Mouse (Mus musculus) common myeloid progenitor, adult 5-6 weeks (primary cell): ENCODE data around the gene Cd70. TPM values are rescaled to one million over a fixed set of nuclear protein-coding genes. Genes with fewer than 3 reads are reported as not detected.

ENCODE experiments used
- ATAC-seq: replicated peaks from 2 replicates; pipeline ENCODE4 v1.8.0; 2016; ENCODE audit warnings: low read depth, mild to moderate bottlenecking, moderate TSS enrichment, inconsistent platforms; ENCODE audit not compliant: poor library complexity, severe bottlenecking
- total RNA-seq: library from RNA; stranded (forward); fragments of 200-1000, 187-1606 nt; gene quantifications from 2 replicates; pipeline ENCODE4 v1.2.3, GENCODE M21; 2017

Gene Cd70
- total RNA-seq, result not detected in 2 replicates

DNA sequence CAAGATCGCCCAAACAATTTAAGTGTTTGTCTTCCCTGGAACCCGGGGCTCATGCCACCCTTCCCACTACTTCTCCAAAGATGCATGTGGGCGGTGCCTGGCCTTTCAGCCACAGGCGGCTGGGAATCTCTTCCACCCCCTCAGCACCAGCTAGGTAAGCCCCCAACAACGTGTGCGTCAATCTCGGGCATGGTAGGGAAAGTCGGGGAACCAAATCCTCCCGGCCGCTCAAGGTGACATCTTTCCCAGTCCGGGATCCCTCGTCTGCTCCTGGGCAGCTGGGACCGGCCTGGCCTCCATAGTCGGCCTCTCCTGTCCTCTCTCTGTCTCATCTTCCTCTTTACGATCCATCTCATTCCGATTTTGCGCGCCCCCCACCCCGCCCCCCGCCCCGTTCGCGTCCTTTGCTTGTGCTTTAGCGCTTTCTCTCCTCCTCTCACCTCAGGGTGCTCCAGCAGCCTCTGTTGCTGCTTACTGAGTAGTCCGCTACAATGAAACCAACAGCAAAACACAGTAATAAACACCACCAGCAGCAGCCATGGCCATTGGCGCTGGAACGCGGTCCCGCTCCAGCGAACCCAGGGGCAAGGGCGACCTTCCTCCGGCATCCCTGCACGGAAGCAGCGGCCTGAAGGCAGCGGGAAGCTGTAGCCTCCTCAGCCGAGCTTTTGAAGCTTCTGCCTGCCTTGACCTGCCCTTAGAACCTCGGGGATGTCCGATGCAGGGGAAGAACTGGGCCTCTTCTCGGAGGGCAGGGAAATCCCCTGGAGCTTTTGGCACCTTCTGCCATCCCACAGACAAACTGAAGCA, at the start of gene Cd70:
Gene Cd70, minus strand, starts transcription at position 784 of the 810 bp plus-strand sequence.
- peak; percentile 34 for ATAC-seq

DNA sequence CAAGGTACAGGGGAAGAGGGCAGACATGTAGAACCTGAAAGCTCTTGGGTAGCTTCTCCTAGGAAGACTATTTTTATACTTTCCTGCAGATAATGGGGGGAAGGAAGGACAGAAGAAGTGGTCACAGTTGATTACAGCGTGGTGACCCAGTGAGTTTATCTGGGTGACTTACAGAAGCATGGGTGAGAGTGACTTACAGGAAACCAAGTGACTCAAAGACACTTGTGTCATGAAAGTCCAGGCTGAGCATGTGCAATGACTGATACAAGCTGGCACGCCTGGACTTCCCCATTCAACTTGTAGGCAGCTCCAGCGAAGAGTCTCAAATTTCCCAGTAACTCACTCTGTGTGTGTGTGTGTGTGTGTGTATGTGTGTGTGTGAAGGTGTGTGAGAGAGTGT, 48.7 kb upstream of the Cd70 start:
- ATAC-seq, result peak; percentile 35; the same call in 1 of the 2 replicates

DNA sequence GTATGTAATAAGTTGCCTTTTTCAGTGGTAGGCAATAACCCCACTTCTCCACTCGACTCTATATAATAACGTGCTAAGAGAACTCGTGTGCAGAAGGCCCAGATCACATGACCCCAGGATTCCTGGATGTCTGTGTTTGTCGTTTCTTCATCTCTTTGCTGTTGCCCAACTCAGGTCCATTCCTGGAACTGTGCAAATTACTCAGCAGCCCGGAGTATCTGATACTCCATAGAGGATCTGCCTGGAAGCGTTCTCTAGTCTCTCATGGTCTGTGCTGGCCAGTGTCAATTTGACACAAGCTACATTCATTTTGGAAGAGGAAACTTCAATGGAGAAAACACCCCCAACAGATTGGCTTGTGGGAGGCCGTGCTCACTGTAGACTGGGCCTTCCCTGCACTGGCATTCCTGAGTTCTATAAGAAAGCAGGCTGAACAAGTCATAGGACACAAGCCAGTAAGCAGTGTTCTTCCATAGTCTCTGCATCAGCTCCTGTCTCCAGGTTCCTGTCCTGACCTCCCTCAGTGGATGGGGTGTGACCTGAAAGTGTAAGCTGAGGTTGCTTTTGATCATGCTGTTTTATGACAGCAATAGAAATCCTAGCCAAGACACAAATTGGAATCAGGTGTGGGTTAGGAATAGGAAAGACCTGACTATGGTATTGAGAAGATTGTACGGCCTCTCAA, 45.9 kb upstream of the Cd70 start:
- ATAC-seq, result no peak

- 0 out of 2 replicates have a peak, but pooled peaks have one; percentile 14 for ATAC-seq
Observed at GRCm38 (mm10) chr17:57194771-57195170, 45.2 kb upstream of the Cd70 start.

- peak; percentile 87 for ATAC-seq
Observed at GRCm38 (mm10) chr17:57194041-57194507, 44.5 kb upstream of the Cd70 start, which contains the start of gene Tnfsf14. TSS of gene Tnfsf14 (minus strand) at chr17:57194177.

DNA sequence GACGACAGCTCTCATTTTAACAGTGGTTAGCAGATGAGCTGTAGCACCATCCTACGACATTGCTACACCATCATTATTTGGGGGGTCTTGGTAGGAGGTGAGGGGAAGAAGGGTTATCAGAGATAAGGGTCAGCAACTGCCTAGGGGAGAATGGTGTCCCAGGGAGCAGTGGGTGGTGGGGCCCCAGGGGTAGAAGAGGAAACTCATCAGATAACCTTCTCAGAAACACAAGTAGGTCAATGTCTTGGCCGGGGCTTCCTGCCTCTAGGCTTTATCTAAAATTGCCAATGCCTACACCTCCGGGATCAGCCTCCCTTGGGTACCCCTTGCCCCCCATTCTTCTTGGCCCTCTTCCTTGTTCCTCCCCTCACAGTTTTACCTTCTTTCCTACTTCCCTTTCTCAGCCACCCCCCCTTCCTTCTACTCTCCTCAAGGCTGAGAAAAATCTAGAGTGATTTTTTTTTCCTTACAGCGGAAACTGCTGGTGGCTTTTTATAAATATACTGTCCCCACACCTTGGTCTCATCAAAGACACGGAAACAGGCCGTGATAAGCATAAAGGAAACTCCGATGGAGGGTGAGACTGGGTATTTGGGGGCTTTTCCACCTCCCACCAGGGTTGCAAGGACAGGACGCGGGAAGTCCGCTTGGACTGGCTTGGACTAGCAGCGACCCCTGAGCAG, 39.1 kb upstream of the Cd70 start:
- ATAC-seq, result peak; percentile 47

DNA sequence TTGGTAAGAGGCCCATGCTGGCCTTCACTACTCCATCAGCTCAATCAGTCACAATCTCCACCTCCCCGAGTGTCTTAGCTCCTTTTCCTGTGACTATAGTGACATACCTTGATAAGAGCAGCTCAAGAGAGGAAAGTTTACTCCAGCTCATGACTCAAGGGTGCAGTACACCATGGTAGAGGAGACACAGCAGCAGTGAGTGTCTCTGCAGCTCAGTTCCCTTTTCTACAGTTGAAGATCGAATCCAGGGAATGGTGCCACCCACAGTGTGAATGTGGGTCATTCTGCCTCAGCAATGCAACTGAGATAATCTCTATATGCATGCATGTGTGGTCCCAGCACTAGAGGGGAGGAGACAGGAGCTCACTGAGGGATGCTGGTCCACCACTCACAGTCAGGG, 36.1 kb upstream of the Cd70 start:
- no peak for ATAC-seq

DNA sequence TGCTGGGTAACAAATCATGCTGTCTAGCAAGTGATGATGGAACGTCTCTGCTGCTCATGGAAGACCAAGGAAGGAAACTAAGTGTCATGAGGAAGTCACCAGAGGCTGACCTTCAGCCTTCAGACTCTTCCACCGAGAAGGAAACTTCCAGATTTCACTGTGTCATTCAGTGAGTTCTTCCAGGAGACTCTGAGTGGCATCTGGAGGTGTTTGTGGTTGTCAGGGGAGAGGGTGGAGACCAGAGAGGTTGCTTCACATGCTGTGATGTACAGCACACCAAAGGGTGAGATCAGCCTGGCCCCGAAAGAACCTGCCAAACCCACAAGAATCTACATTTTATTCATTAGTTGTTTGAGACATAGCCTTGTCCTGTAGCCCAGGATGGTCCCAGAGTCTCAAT, 33.3 kb upstream of the Cd70 start:
- peak; percentile 26; the same call in 1 of the 2 replicates for ATAC-seq

- peak; percentile 83 for ATAC-seq
Observed at GRCm38 (mm10) chr17:57180363-57180762, 30.8 kb upstream of the Cd70 start.

DNA sequence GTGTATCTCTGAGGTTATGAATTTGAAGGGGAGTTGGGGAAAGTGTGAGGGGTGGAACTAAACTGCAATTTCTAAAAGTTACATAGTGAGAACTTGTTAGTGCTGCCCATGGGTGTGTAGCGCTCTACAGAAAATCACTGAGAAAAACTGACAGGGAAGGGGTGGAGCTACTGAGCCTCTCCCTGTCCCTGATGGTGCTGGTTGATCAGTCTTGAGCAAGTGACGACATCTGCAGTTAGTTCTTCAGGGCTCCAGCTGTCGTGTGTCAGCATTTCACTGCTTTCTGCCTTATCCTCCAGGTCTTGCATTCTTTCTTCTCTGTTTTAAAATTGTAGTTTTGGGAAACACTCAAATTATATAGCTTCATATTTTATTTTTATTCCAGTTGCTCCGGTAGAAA, 23.8 kb upstream of the Cd70 start:
- peak; percentile 32; the same call in 1 of the 2 replicates for ATAC-seq

GRCm38 (mm10) chr17:57172378-57172777, 22.8 kb upstream of the Cd70 start:
- no peak for ATAC-seq

DNA sequence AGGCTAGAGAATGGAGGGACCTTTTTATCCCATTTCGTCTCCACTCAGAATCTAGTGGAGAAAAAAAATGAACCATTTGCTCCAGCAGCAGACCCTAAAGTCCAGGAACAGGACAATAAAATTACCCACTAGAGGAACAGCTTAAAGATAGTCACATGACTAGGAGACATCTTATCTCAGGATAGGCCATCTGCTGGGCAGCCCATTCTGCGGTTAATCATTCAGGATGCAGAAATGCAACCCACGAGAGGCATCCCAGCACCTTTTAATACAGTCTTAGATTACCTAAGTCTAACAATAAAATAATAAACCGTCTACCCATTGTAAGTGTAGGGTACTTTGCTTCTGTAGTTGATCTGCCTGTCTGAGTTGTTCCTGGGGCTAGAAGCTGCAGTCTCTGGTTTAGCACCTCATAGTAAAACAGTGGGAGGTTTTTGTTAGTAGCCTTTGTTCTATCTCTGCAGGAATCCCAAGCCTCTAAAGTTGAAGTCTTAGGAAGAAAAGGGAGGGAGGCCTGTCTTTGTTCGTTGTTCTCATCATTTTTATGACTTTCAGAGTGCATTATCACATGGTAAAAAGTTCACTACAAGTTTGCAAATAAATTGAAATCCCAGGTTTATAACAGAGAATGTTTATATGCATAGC, 21.2 kb upstream of the Cd70 start:
- no peak for ATAC-seq

DNA sequence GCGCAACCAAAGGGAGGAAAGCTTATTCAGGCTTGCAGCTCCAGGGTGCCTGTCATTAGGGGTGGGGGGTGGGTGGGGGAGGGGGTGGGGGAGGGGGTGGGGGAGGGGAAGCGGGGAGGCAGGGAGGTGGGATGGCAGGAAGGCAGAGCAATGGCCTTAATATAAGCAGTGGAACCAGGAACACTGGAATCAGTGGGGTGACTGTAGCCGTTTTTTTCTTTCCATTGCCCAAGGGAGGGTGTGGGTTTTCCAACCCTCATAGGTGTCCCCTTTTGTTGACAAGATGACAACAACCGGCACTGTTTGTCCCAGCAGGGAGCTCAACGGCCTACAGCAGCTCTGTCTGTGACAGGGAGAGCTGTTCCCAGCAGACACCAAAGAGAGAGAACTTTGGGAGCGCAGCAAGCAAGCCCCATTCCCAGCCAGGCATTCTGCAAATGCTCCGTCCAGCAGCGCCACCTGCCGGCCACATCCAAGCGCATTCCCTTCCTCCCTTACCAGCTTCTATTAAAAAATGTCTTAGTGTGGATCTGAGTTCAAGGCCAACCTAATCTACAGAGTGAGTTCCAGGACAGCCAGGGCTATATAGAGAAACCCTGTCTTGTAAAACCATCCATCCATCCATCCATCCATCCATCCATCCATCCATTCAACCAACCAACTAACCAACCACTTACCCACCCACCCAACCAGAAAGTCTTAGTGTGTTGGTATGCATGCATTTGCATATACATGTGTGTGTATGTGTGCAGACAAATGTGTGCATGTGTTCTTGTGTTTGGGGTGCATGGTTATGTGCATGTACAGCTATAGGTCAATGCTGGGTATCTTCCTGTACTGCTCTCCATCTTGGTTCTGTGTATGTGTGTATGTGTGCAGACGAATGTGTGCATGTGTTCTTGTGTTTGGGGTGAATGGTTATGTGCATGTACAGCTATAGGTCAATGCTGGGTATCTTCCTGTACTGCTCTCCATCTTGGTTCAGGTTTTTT, 17.5 kb upstream of the Cd70 start:
- peak; percentile 92 for ATAC-seq

DNA sequence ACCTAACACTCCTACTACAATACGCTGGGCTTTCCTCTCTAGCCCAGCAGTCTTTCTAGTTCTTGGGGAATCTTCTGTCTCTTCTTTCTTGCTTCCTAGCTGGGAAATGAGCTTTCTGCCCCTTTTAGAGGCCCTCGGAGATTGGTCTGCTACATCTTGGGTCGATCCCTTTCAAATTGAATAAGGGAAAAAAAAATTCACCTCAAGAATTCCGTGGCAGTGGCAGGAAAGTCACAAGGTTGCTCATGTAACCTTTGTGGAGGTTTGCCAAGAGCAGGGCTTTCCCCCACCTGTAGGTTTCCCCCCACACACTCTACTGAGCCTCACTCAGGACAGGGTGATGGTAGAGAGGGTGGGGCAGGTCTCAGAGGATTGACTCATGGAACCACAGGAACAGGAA, 4.2 kb upstream of the Cd70 start:
- no peak for ATAC-seq

GRCm38 (mm10) chr17:57153006-57153405, 3.4 kb upstream of the Cd70 start:
- peak; percentile 66 for ATAC-seq

DNA sequence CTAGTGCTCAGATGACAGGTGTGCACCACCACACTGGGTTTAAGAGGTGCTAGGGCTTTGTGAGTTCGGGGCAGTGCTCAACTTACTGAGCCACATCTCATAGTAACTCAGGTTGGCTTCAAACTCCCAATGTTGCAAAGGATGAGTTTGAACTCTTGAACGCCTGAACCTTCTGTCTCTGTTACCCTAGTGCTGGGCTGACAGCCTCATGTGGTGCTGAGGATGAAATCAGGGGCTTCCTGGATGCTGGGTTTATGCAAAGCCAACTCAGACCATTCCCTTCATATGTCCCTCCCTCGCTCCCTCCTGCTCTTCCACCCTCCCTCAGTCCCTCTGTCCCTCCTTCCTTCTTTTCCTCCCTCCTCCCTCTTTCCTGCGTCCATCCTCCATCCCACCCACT, 1.2 kb downstream of the Cd70 start:
- no peak for ATAC-seq

GRCm38 (mm10) chr17:57145115-57145514, 4.5 kb downstream of the Cd70 start:
- no peak for ATAC-seq

DNA sequence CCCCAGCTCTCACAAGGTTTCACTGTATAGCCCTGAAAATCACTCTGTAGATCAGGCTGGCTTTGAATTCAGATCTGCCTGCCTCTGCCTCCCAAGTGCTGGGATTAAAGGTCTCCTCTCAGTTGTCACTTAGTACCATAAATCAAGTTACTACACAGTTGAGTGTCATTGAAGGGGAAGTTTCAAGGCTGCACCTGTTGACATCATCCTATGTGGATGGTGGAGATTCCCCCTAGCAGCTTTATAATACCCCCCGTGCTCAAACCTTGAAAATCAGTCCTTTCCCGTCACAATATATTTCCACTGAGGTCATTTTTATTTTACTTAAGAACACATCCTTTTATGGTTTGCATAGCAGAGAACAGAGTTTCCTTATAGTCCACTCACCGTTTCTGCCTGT, 5.9 kb downstream of the Cd70 start:
- no peak for ATAC-seq

DNA sequence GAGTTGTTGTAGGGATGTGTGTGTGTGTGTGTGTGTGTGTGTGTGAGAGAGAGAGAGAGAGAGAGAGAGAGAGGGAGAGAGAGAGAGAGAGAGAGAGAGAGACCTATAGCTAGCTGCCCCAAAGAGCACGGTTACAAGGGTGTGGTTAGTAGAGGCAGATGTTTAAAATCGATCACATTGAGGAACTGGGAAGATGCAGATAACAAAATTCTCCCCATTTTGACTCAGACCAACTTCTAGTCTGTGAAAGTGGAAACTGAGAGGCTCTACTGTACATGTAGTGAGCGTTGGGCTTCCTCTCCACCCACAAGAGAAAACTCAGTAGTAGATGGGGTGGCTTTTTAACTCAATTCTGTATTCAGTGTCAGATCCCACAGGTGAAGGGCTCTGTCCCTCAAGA, 9.9 kb downstream of the Cd70 start:
- no peak for ATAC-seq
